ENCODE assay signal across 29 mouse cellular contexts in the genomic region with DNA sequence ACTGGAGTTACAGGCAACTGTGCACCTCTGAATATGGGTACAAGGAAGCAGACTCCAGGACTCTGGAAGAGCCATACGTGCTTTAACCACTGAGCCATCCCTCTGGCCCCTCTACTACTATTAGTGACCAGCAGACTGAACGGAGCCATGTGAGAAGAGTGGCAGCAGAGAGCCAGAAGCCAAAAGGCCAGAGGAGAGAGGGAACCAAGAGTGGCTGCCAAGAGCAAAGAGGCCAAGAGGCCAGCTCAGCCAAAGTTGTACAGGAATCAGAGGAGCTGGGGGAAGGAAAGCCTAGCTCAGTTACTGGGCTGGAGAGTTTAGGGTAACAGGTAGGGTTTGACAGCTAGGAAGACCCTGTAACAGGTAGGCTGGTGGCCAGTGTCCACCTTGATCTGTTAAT. TPM values are rescaled to one million over a fixed set of nuclear protein-coding genes. Genes with fewer than 3 reads are reported as not detected.
DNase-seq lines count a peak whose midpoint lies in the region; ATAC-seq and TF ChIP-seq lines count a peak whose summit lies in the region.
"Had no signal": no experiment of that assay in that cellular context is flagged by ENCODE, and none has a peak within 500 bp of the region (broad histone marks: within the 10 kb centered on the region; RNA-seq: fewer than 3 reads in every experiment).

No protein-coding gene starts in this region.

- H3K9me3 ChIP-seq in forebrain, embryonic 11.5 days (ENCODE audit: control insufficient read depth, low read length): no peaks in the 10 kb centered on the region
- H3K9me3 ChIP-seq in forebrain, embryonic 12.5 days: no peaks in the 10 kb centered on the region
- no peaks in the 10 kb centered on the region for H3K9me3 ChIP-seq in kidney, embryonic 14.5 days (ENCODE audit: control insufficient read depth, low read length)
- H3K9me3 ChIP-seq in liver, embryonic 11.5 days (ENCODE audit: control insufficient read depth, low read length): no peaks in the 10 kb centered on the region
- H3K9me3 ChIP-seq: embryonic facial prominence, embryonic 13.5 days; forebrain, embryonic 13.5 days; G1E; limb, embryonic 15.5 days; liver, embryonic 15.5 days; midbrain, embryonic 15.5 days had no signal

- no peaks in the 10 kb centered on the region for H3K36me3 ChIP-seq in forebrain, embryonic 11.5 days (ENCODE audit: control insufficient read depth, insufficient read depth, low read length)
- no peaks in the 10 kb centered on the region for H3K36me3 ChIP-seq in forebrain, embryonic 12.5 days (replicated peaks)
- H3K36me3 ChIP-seq in kidney, adult 2 months (ENCODE audit: control insufficient read depth, insufficient read depth, low read length): no peaks in the 10 kb centered on the region
- no peaks in the 10 kb centered on the region for H3K36me3 ChIP-seq in kidney, embryonic 14.5 days (ENCODE audit: control insufficient read depth, insufficient read depth, low read length)
- no peaks in the 10 kb centered on the region for H3K36me3 ChIP-seq in liver, adult 2 months (ENCODE audit: control insufficient read depth, insufficient read depth, low read length)
- H3K36me3 ChIP-seq in liver, embryonic 11.5 days (ENCODE audit: control insufficient read depth, insufficient read depth, low read length): no peaks in the 10 kb centered on the region
- H3K36me3 ChIP-seq: embryonic facial prominence, embryonic 13.5 days; G1E; limb, embryonic 15.5 days; liver, embryonic 15.5 days; midbrain, embryonic 15.5 days had no signal

- TF ChIP-seq CTCF in kidney, adult 2 months (conservative IDR thresholded peaks at IDR 0.05; ENCODE audit: insufficient read depth, insufficient read length, low read depth, low read length): no peak
- TF ChIP-seq CTCF in liver, adult 2 months (IDR thresholded peaks at IDR 0.05; ENCODE audit: low read depth, low read length): no peak

- WGBS in forebrain, embryonic 11.5 days: 73% methylated on average over 2 of the region's 2 CpGs
- WGBS in forebrain, embryonic 12.5 days: 63% methylated on average over 2 of the region's 2 CpGs
- 59% methylated on average over 2 of the region's 2 CpGs for WGBS in kidney, adult 2 months
- WGBS in kidney, embryonic 14.5 days: 67% methylated on average over 2 of the region's 2 CpGs
- WGBS in liver, adult 2 months: 26% methylated on average over 2 of the region's 2 CpGs
- WGBS in liver, embryonic 11.5 days: 62% methylated on average over 2 of the region's 2 CpGs

- peak; percentile 19 for DNase-seq in forebrain, embryonic 11.5 days (ENCODE audit: low spot score)
- peak; percentile 76 for DNase-seq in kidney, adult 2 months
- DNase-seq in liver, adult 2 months (ENCODE audit: extremely low read depth, low read depth, low spot score): peak; percentile 62
- DNase-seq in liver, embryonic 11.5 days (ENCODE audit: low spot score): no peak
- DNase-seq in gastrocnemius, postnatal 25 days: peak; percentile 69
- DNase-seq: adrenal gland, postnatal 14 days; cerebellum, adult 18-20 months; cerebellum, postnatal 10 days; heart, postnatal 4 days; lung, embryonic 14.5 days; lung, postnatal 14 days; right cerebral cortex, adult 18-20 months; thymus, adult 18-20 months; thymus, postnatal 36 days had no signal

- H3K27me3 ChIP-seq in forebrain, embryonic 11.5 days (ENCODE audit: control insufficient read depth, insufficient read depth, low read length): no peaks in the 10 kb centered on the region
- H3K27me3 ChIP-seq in forebrain, embryonic 12.5 days: no peaks in the 10 kb centered on the region
- H3K27me3 ChIP-seq in kidney, adult 2 months (replicated peaks; ENCODE audit: control insufficient read depth, insufficient read depth, low read length): no peaks in the 10 kb centered on the region
- no peaks in the 10 kb centered on the region for H3K27me3 ChIP-seq in kidney, embryonic 14.5 days (ENCODE audit: control insufficient read depth, insufficient read depth, low read length)
- no peaks in the 10 kb centered on the region for H3K27me3 ChIP-seq in liver, adult 2 months (ENCODE audit: control insufficient read depth, insufficient read depth, low read length)
- no peaks in the 10 kb centered on the region; the same call in 1 of the 2 replicates for H3K27me3 ChIP-seq in liver, embryonic 11.5 days (replicated peaks; ENCODE audit: control insufficient read depth, insufficient read depth, low read length)
- H3K27me3 ChIP-seq: embryonic facial prominence, embryonic 13.5 days; forebrain, embryonic 13.5 days; limb, embryonic 15.5 days; liver, embryonic 15.5 days; midbrain, embryonic 15.5 days had no signal

- no peak overlapping the region for H3K4me2 ChIP-seq in forebrain, embryonic 11.5 days (ENCODE audit: low read depth, low read length, severe bottlenecking)
- H3K4me2 ChIP-seq in forebrain, embryonic 12.5 days: no peak overlapping the region
- no peak overlapping the region for H3K4me2 ChIP-seq in kidney, embryonic 14.5 days (replicated peaks; ENCODE audit: low read depth, low read length)
- H3K4me2 ChIP-seq in liver, embryonic 11.5 days: no peak overlapping the region
- H3K4me2 ChIP-seq: embryonic facial prominence, embryonic 13.5 days; forebrain, embryonic 13.5 days; heart, embryonic 11.5 days; hindbrain, embryonic 14.5 days; limb, embryonic 15.5 days; liver, embryonic 15.5 days; lung, embryonic 14.5 days; midbrain, embryonic 15.5 days had no signal

- H3K27ac ChIP-seq in forebrain, embryonic 11.5 days (ENCODE audit: low read depth, low read length): no peak overlapping the region
- no peak overlapping the region for H3K27ac ChIP-seq in forebrain, embryonic 12.5 days
- H3K27ac ChIP-seq in kidney, adult 2 months (ENCODE audit: insufficient read depth, low read depth, low read length): no peak overlapping the region
- no peak overlapping the region for H3K27ac ChIP-seq in kidney, embryonic 14.5 days (ENCODE audit: low read depth, low read length)
- no peak overlapping the region for H3K27ac ChIP-seq in liver, adult 2 months (replicated peaks; ENCODE audit: insufficient read depth, low read depth, low read length)
- H3K27ac ChIP-seq in liver, embryonic 11.5 days (ENCODE audit: low read depth, low read length): no peak overlapping the region
- H3K27ac ChIP-seq: embryonic facial prominence, embryonic 13.5 days; forebrain, embryonic 13.5 days; hindbrain, embryonic 14.5 days; left cerebral cortex, adult 2 months; limb, embryonic 15.5 days; liver, embryonic 15.5 days; midbrain, embryonic 15.5 days; stomach, postnatal 0 days had no signal

- H3K9ac ChIP-seq in forebrain, embryonic 11.5 days (ENCODE audit: low read length): no peak overlapping the region
- no peak overlapping the region for H3K9ac ChIP-seq in forebrain, embryonic 12.5 days
- H3K9ac ChIP-seq in kidney, embryonic 14.5 days (ENCODE audit: low read depth, low read length): no peak overlapping the region
- H3K9ac ChIP-seq in liver, adult 2 months (ENCODE audit: low read depth, low read length): no peak overlapping the region
- H3K9ac ChIP-seq in liver, embryonic 11.5 days (ENCODE audit: low read depth, low read length): no peak overlapping the region
- H3K9ac ChIP-seq: embryonic facial prominence, embryonic 13.5 days; forebrain, embryonic 13.5 days; hindbrain, embryonic 14.5 days; limb, embryonic 15.5 days; liver, embryonic 15.5 days; lung, embryonic 14.5 days; midbrain, embryonic 15.5 days had no signal

- no peaks in the 10 kb centered on the region for H3K4me1 ChIP-seq in forebrain, embryonic 11.5 days (replicated peaks; ENCODE audit: control insufficient read depth, insufficient read depth, low read length)
- no peaks in the 10 kb centered on the region for H3K4me1 ChIP-seq in forebrain, embryonic 12.5 days
- H3K4me1 ChIP-seq in kidney, adult 2 months (ENCODE audit: control insufficient read depth, insufficient read depth, low read length): no peaks in the 10 kb centered on the region
- no peaks in the 10 kb centered on the region for H3K4me1 ChIP-seq in kidney, embryonic 14.5 days (ENCODE audit: control insufficient read depth, insufficient read depth, low read length)
- H3K4me1 ChIP-seq in liver, adult 2 months (ENCODE audit: control insufficient read depth, insufficient read depth, low read length): no peaks in the 10 kb centered on the region; the same call in 1 of the 2 replicates
- no peaks in the 10 kb centered on the region for H3K4me1 ChIP-seq in liver, embryonic 11.5 days (replicated peaks; ENCODE audit: control insufficient read depth, insufficient read depth, low read length)
- H3K4me1 ChIP-seq: embryonic facial prominence, embryonic 13.5 days; forebrain, embryonic 13.5 days; limb, embryonic 15.5 days; midbrain, embryonic 15.5 days had no signal

- H3K79me2 ChIP-seq in liver, adult 2 months (ENCODE audit: control insufficient read depth, insufficient read depth, low read length): no peaks in the 10 kb centered on the region

- TF ChIP-seq POLR2A in kidney, adult 2 months (IDR thresholded peaks at IDR 0.05; ENCODE audit: low read depth, low read length): no peak
- TF ChIP-seq POLR2A in liver, adult 2 months (IDR thresholded peaks at IDR 0.05; ENCODE audit: extremely low read depth, insufficient read depth, low read length): no peak

- no peak for ATAC-seq in forebrain, embryonic 11.5 days (replicated peaks; ENCODE audit: low FRiP score)
- no peak for ATAC-seq in forebrain, embryonic 12.5 days (ENCODE audit: low FRiP score)
- no peak for ATAC-seq in kidney, embryonic 14.5 days (ENCODE audit: low FRiP score, low TSS enrichment)
- ATAC-seq in liver, embryonic 11.5 days (replicated peaks; ENCODE audit: low FRiP score): no peak
- ATAC-seq in cerebellum, adult (ENCODE audit: insufficient number of reproducible peaks, low FRiP score, low TSS enrichment): no peak
- ATAC-seq: forebrain, embryonic 13.5 days; intestine, postnatal 0 days; midbrain, embryonic 15.5 days had no signal

- H3K4me3 ChIP-seq in forebrain, embryonic 11.5 days (ENCODE audit: low read depth, low read length): no peak overlapping the region
- no peak overlapping the region for H3K4me3 ChIP-seq in forebrain, embryonic 12.5 days (replicated peaks)
- no peak overlapping the region for H3K4me3 ChIP-seq in kidney, adult 2 months (ENCODE audit: insufficient read depth, low read depth, low read length)
- H3K4me3 ChIP-seq in kidney, embryonic 14.5 days (ENCODE audit: low read length): no peak overlapping the region
- H3K4me3 ChIP-seq in liver, adult 2 months (ENCODE audit: insufficient read depth, low read depth, low read length): no peak overlapping the region
- no peak overlapping the region for H3K4me3 ChIP-seq in liver, embryonic 11.5 days (ENCODE audit: low read depth, low read length)
- H3K4me3 ChIP-seq: embryonic facial prominence, embryonic 13.5 days; erythroblast, embryonic 14.5 days; forebrain, embryonic 13.5 days; left cerebral cortex, adult 2 months; limb, embryonic 15.5 days; liver, embryonic 15.5 days; midbrain, embryonic 15.5 days had no signal

RNA-seq across cellular contexts. Expression of a gene that starts 7.7 kb away (rescaled TPM):
- polyA plus RNA-seq in forebrain, embryonic 11.5 days (2014; fragmentation: Nextera tagmentation; extraction: Ambion mirVana): 135 and 140 TPM in 2 replicates
- polyA plus RNA-seq in forebrain, embryonic 12.5 days (2016; fragmentation: Nextera tagmentation; extraction: Ambion mirVana): 159 and 164 TPM in 2 replicates
- 126 and 129 TPM in 2 replicates for polyA plus RNA-seq in kidney, adult 2 months (2012; rRNA removed)
- 66.9 and 96.1 TPM in 2 replicates for polyA plus RNA-seq in kidney, embryonic 14.5 days (2014; fragmentation: Nextera tagmentation; extraction: Ambion mirVana)
- total RNA-seq in liver, adult 2 months (2014; rRNA removed): 14.9 and 16.1 TPM in 2 replicates
- polyA plus RNA-seq in liver, adult 2 months (2012; rRNA removed): 30.4 and 33.8 TPM in 2 replicates
- 61.7 and 69.3 TPM in 2 replicates for polyA plus RNA-seq in liver, embryonic 11.5 days (2014; fragmentation: Nextera tagmentation; extraction: Ambion mirVana)
- total RNA-seq in gastrocnemius, postnatal 25 days (2021): 10 to 100 TPM; 13.8 to 16.4 TPM

RNA-seq across cellular contexts. Expression of a gene that starts 8.5 kb away (rescaled TPM):
- 168 and 185 TPM in 2 replicates for polyA plus RNA-seq in forebrain, embryonic 11.5 days (2014; fragmentation: Nextera tagmentation; extraction: Ambion mirVana)
- polyA plus RNA-seq in forebrain, embryonic 12.5 days (2016; fragmentation: Nextera tagmentation; extraction: Ambion mirVana): 133 and 156 TPM in 2 replicates
- 0.22 and 0.39 TPM in 2 replicates for polyA plus RNA-seq in kidney, adult 2 months (2012; rRNA removed)
- 107 and 124 TPM in 2 replicates for polyA plus RNA-seq in kidney, embryonic 14.5 days (2014; fragmentation: Nextera tagmentation; extraction: Ambion mirVana)
- total RNA-seq in liver, adult 2 months (2014; rRNA removed): 0.18 and 1.1 TPM in 2 replicates
- 0.04 TPM in 1 of 2 replicates, not detected in the other for polyA plus RNA-seq in liver, adult 2 months (2012; rRNA removed)
- polyA plus RNA-seq in liver, embryonic 11.5 days (2014; fragmentation: Nextera tagmentation; extraction: Ambion mirVana): 107 and 118 TPM in 2 replicates
- 1 to 10 TPM in 1 of 2 experiments, under 1 TPM in 1; 0.92 to 1.5 TPM for total RNA-seq in gastrocnemius, postnatal 25 days (2021)

Comparison
In these comparisons a context has a peak if more than half of its experiments do, and no peak if none do; other contexts are left out.
1. RNA of a gene that starts 8.5 kb away (polyA plus RNA-seq): 168 to 185 TPM in forebrain, embryonic 11.5 days, 133 to 156 TPM in forebrain, embryonic 12.5 days, 107 to 124 TPM in kidney, embryonic 14.5 days and 107 to 118 TPM in liver, embryonic 11.5 days; 0.22 to 0.39 TPM in kidney, adult 2 months and 0.04 TPM in liver, adult 2 months; every median in the first group is over 10 times any median in the second.